Mouse (Mus musculus): Measurements from ENCODE around the gene Supt5.

The Supt5 gene

DNA sequence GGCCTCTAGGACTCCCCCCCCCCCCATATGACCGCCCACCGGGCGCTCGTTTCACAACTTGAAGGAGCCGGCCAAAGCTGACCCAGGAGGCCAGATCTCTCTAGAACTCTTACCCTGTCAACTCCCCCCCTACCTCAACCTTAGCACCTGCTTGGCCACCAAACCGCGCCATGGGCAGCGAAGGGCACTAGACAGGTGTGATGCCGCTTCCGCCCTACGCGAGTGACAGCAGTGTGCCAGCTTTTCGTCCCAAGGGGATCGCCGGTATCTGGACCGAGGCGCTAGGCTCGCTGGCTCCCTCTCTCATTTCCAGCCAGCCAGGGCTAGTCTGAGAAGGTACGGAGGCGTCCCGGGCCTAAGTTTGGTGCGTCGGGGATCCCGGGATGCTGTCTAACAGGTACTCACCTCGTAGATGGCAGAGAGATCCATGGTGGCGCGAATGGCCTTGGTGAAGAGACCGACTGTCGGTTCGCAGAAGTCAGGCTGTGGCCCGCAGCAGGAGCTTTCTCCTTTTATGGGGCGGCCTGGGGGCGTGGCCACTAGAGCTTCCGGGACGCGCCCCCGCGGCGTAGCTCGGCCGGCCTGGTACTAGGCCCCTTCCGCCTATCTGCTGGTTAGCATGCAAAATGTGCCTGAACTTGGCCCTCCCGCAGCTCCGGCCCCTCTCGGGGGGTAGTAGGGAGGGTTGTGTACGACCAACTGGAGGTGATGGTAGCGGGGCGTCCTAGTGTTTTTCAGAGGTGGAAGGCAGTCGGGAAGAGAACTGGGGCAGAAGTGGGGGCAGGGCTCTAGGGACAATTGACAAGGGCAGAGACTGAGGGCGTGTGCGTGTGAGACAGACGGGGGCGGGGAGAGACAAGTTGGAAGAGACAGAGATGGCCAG lies 40.5 kb upstream of the Supt5 start:
- ChIA-PET POLR2A (interaction anchor here (0.6 to 37.0 kb wide), 70 partner anchors 10 to 1183 kb away, joined by 3 to 1116 read pairs (median 3); partner anchors contain the start of genes Med29 (in 3 of the 4), Paf1 (in 3 of the 4), Rps16 (in 3 of the 4) and Supt5 (in 3 of the 4)), CTCF (interaction anchor here in 3 of 4 experiments (0.5 to 1.5 kb wide), 12 partner anchors 12 to 489 kb away, joined by 3 to 13 read pairs (median 3); partner anchors contain the start of genes Dll3 (in 1 of the 3), Med29 (in 1 of the 3), Paf1 (in 1 of the 3) and Rps16 (in 1 of the 3))

DNA sequence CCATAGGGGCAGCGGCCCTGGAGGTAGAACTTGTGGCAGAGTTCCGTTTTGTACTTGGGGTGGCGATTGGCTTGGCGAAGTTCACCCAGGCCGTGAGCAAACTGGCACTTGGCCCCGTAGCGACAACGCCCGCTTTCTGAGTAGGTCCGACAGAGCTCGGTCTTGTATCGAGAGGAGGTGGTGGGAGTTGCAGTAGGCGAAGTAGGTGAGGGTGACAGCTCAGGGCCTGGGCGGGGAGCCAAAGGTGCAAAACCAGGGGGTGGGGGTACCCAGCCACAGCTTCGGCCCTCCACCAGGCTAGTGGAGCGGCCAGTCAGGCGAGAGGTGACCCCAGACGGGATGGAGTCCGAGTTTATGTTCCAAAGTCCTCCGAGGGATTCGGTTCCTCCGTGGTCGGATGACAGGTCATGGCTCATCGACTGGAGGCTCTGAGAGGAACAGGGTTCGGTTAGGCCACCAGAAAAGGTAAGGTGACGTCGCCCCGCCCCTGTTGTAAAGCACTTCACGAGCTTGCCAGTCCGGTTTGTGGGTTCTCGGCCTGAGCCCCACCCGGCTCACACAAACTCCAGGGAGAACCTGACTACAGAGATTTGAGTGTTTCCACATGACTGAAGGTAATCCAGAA lies 39.6 kb upstream of the Supt5 start:
- POLR2A ChIA-PET, result interaction anchor here (0.5 to 37.0 kb wide), 45 partner anchors 9 to 1145 kb away, joined by 3 to 1116 read pairs (median 4); partner anchors contain the start of genes Med29 (in 3 of the 4), Paf1 (in 3 of the 4), Rps16 (in 3 of the 4) and Gmfg (in 2 of the 4)
- CTCF ChIA-PET, result interaction anchor here in 1 of 4 experiments (0.8 to 1.3 kb wide), 6 partner anchors 11 to 87 kb away, joined by 3 to 4 read pairs (median 3); partner anchors contain the start of genes Gmfg and Selenov

DNA sequence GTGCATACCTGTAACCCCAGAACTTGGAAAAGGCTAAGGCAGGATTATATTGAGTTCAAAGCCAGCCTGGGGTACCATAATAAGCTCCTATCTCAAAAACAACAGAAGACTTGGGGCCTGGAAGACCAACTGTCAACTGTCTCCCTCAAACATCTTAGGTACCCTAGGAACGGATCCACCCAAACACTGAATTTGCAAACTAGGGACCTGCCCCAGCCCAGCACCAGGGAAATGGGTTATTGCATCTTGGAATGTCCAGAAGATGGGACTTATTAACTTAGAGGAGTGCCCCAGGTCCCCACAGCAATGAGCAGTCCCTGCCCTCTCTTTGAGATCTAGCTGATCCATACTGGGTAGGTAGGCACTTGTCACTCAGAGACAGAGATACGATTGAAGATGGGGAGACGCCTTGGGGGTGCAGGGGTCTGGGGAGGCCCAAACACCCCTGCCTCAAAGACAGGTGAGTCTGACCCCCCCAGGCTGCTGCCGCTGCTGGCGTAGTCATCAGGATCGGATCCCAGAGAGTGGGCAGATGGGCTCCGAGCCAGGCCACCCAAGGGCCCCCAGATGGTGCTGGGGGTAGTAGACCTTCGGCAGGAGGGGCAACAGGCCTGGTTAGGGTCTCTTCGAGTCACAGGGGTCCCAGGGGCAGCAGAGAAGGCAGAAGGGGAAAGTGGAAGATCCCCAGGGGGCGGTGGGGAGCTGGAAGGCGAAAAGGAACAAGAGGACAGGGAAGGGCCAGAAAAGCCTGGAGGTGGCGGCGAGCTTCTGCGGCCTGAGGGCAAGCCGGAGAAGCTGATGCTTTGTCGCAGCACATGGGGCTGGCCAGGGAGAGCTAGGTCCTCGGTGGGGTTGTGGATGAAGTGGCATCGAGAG lies 38.9 kb upstream of the Supt5 start:
- ChIA-PET POLR2A (interaction anchor here (0.5 to 37.0 kb wide), 26 partner anchors 8 to 453 kb away, joined by 3 to 1116 read pairs (median 4); partner anchors contain the start of genes Med29 (in 3 of the 4), Paf1 (in 3 of the 4), Supt5 (in 3 of the 4) and Rps16 (in 2 of the 4)), CTCF (interaction anchor here in 2 of 4 experiments (1.0 to 3.7 kb wide), 4 partner anchors 10 to 87 kb away, joined by 3 to 11 read pairs (median 4); partner anchors contain the start of genes Gmfg (in 1 of the 2) and Selenov (in 1 of the 2))

DNA sequence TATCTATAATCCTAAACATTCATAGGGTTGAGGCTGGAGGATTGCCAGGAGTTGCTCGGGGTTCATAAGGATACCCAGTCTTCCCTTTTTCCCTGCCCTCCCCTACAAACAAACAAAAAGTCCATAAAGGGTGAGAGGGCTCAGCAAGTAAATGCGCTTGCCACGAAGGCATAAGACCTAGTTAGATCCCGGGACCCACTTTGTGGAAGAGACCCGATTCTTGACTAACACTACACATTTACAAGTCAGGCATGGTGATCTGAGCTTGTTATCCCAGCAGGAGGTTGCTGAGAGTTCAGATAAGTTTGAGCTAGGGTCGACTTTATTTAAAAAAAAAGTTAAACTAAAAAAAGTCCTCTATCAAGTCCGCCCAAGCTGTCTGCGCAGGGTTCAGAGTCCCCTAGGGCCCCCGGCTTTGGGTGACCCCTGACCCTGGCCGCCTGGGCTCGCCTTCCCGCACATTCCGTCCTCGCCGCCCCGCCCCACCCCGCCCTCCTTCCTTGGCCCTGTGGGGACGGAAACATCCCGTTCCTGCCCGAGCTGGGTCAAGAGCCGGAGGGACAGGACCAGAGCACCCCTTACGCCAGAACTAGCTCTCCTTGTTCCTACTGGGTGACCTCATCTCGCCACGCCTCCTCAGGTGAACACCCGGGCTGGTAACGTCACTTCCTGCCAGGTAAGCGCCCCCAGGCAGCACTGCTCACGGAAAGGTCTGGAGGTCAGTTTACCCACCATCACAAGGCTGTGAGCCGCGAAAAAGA lies 37.6 kb upstream of the Supt5 start:
- CTCF ChIA-PET, result interaction anchor here (0.5 to 3.7 kb wide), 16 partner anchors 10 to 1044 kb away, joined by 3 to 12 read pairs (median 5); partner anchors contain the start of genes Gmfg (in 1 of the 4), Med29 (in 1 of the 4), Paf1 (in 1 of the 4) and Selenov (in 1 of the 4)
- POLR2A ChIA-PET, result interaction anchor here (0.5 to 37.0 kb wide), 48 partner anchors 9 to 1393 kb away, joined by 3 to 1116 read pairs (median 4); partner anchors contain the start of genes Med29 (in 3 of the 4), Paf1 (in 3 of the 4), Rps16 (in 3 of the 4) and Supt5 (in 3 of the 4)

DNA sequence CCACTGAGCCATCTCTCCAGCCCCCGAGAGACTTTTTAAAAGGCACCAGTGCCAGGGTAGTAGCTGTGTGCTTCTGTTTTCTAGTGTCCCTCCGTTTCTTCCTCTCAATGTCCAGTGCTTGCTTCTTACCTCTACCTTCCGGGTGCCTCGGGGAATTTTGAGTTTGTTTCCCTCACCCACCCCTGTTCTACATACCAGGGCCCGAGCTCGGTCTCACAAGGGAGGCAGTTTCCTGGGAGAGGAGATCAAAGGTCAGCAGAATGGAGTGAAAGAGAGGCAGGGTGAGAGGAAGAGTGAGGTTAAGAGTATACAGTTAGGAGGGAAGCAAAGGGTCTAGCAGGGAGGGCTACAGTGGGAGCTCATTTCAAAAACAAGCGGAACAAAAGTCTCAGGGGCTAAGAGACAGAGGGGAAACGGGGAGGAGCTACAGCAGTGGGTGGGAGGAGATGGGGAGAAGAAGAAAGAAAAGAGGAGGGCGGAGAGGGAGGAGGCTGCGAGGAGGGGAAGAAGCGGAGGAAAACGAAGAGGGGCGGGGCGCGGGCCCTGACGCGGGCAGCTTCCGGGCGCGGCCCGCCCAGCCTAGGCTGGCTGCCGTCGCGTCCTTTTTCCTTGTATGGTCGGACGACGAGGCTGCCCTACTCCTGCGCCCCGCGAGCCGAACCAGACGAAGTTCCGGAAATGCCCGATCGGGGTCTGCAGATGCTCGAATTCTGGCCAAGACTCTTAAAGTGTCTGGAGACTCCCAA lies 36.8 kb upstream of the Supt5 start:
- CTCF ChIA-PET, result interaction anchor here (0.5 to 3.7 kb wide), 13 partner anchors 9 to 1043 kb away, joined by 3 to 12 read pairs (median 6); partner anchors contain the start of genes Eid2 (in 1 of the 4), Gmfg (in 1 of the 4), Med29 (in 1 of the 4) and Paf1 (in 1 of the 4)
- POLR2A ChIA-PET, result interaction anchor here (0.6 to 37.0 kb wide), 40 partner anchors 15 to 858 kb away, joined by 3 to 1116 read pairs (median 5); partner anchors contain the start of genes Med29 (in 3 of the 4), Paf1 (in 3 of the 4), Rps16 (in 3 of the 4) and Supt5 (in 3 of the 4)

DNA sequence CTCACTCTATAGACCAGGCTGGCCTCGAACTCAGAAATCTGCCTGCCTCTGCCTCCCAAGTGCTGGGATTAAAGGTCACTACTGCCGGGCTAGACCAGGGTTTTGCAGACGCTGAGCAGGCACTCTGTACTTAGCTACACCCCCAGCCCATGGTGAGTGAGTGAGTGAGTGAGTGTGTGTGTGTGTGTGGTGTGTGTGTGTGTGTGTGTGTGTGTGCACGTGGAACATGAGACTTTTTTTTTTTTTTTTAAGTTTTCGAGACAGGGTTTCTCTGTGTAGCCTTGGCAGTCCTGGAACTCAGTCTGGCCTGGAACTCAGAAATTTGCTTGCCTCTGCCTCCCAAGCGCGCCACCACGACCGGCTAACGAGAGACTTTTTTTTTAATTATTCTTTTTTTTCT lies 36.1 kb upstream of the Supt5 start:
- POLR2A ChIA-PET, result interaction anchor here in 3 of 4 experiments (0.7 to 37.0 kb wide), 22 partner anchors 16 to 859 kb away, joined by 3 to 1116 read pairs (median 5); partner anchors contain the start of genes Med29 (in 3 of the 3), Paf1 (in 3 of the 3), Rps16 (in 3 of the 3) and Pak4 (in 2 of the 3)
- CTCF ChIA-PET, result interaction anchor here in 2 of 4 experiments (1.1 to 3.7 kb wide), 7 partner anchors 10 to 153 kb away, joined by 3 to 12 read pairs (median 10); partner anchors contain the start of genes Gmfg (in 1 of the 2) and Selenov (in 1 of the 2)

DNA sequence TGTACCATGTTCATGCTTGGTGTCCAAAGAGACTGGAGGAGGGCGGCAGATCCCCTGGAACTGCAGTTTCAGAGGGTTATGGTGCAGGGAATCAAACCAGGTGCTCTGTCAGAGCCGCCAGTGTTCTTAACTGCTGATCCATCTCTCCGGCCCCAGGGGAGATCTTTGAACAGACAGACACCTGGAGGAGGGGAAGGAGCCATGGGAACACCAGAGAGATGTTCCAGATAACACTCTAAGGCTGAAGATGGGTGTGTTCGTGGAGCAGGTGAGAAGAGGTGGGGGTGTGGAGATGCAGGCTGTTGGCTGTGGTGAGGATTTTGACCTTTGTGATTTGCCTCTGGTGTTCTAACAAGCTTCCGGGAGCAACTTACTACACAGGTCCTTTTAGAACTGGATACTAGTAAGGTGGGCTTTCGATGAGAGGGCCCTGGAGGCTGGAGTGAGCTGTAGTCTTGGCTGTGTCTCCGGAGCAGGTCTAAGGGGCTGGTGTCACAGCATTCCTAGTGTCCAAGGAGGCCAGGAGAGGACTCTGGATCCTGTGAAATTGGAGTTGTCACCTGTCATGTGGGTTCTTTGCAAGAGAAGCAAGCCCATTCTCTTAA lies 35.4 kb upstream of the Supt5 start:
- ChIA-PET POLR2A (interaction anchor here in 3 of 4 experiments (1.9 to 37.0 kb wide), 9 partner anchors 17 to 224 kb away, joined by 5 to 1116 read pairs (median 148); partner anchors contain the start of genes Med29 (in 3 of the 3), Paf1 (in 3 of the 3), Rps16 (in 3 of the 3) and Supt5 (in 2 of the 3)), CTCF (interaction anchor here in 3 of 4 experiments (0.6 to 3.7 kb wide), 6 partner anchors 12 to 442 kb away, joined by 3 to 11 read pairs (median 6); no protein-coding TSS in a partner anchor)

DNA sequence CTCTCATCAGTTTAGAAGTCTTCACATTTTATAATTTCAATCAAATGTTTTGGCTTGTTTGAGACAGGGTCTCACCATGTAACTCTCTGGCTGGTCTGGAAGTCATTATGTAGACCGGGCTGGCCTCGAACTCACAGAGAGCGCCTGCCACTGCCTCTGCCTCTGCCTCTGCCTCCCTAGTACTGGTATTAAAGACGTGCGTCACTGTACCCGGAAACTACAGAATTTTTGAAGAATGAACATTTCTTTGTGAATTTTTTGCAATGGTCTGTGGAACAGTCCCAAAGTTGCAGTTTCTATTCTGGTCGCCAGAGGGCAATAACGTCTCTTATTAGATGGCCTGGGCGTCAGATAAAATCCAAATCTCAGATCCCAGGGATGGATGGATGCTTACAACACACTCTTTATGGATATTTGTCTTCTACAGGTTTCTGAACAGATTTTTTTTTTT lies 34.6 kb upstream of the Supt5 start:
- ChIA-PET POLR2A (interaction anchor here in 3 of 4 experiments (0.6 to 37.0 kb wide), 7 partner anchors 9 to 437 kb away, joined by 3 to 1116 read pairs (median 4); partner anchors contain the start of genes Med29 (in 3 of the 3), Paf1 (in 3 of the 3), Rps16 (in 1 of the 3) and Supt5 (in 1 of the 3)), CTCF (interaction anchor here in 2 of 4 experiments (0.6 to 1.0 kb wide), 4 partner anchors 15 to 443 kb away, joined by 3 read pairs; partner anchors contain the start of gene Rps16 (in 1 of the 2))

DNA sequence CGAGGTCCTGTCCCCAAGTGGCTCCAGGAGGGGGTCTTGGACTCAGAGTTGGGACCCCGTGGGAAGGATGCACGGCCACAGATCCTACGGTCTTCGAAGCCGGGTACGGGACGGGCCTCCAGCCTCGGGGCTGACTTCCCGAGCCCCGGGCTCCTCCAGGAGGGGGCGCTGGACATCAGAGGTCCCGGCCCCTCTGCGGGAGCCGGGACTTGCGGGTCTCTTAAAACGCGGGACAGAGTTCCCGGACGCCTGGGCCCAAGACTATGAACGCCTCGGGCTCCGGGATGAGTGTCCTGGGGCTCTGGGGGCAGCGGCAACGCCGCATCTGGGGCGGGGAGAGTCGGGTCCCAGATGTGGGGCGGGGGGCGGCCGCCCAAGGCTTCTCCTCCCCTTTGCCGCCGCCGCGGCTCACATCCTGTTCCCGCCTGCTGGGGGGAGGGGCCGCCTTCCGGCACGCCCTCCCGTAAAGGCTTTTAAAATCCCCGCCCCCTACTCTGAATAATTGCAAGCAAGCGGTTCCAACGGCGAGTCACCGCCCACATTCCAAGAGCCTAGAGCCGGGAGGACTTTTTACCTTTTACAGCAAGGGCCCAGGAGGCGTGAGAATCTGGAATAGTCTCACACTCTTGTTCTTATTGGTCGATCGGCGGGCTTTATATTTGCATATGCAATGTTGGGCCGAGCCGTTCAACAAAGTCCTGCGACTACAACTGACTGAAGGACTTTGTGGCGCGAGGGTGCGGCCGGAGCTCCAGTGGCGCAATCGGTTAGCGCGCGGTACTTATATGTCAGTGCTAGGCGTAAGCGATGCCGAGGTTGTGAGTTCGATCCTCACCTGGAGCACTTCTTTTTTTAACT lies 33.9 kb upstream of the Supt5 start, which contains the start of gene Plekhg2:
Gene Plekhg2 (minus strand): TSS at position 349 of the 858 bp plus-strand sequence.
- ChIA-PET POLR2A (interaction anchor here in 3 of 4 experiments (0.6 to 37.0 kb wide), 7 partner anchors 9 to 438 kb away, joined by 3 to 1116 read pairs (median 4); partner anchors contain the start of genes Med29 (in 3 of the 3), Paf1 (in 3 of the 3), Rps16 (in 1 of the 3) and Supt5 (in 1 of the 3)), CTCF (interaction anchor here in 2 of 4 experiments (0.7 to 1.0 kb wide), 2 partner anchors 14 to 22 kb away, joined by 3 read pairs; partner anchors contain the start of gene Rps16 (in 1 of the 2))

DNA sequence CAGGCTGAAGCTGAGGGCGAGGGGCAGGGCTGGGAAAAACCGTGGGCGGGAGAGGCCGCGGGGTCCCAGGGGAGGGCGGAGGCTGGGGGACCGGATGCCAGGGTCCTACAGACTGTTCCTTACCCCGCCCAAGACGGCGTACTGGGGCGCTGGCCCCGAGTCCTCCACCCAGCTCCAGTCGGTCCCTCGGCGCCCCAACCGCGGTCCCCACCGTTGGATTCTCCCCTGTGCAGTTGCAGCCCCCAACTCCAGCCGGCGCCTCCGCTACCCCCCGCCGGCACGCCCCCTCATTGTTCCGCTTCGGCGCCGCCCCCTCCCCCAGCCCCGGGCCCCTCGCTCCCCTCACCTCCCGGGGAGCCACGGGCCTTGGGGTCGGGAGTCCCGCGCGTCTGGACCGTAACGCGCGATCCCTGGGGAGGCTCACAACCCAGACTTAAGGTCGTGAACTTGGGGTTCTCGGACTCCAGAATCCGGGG lies 33.0 kb upstream of the Supt5 start:
- POLR2A ChIA-PET, result interaction anchor here (0.6 to 50.6 kb wide), 14 partner anchors 9 to 226 kb away, joined by 3 to 1116 read pairs (median 3); partner anchors contain the start of genes Rps16 (in 3 of the 4), Med29 (in 2 of the 4), Paf1 (in 2 of the 4) and Supt5 (in 2 of the 4)
- CTCF ChIA-PET, result interaction anchor here in 2 of 4 experiments (0.6 to 1.5 kb wide), 2 partner anchors 12 to 198 kb away, joined by 5 to 6 read pairs; no protein-coding TSS in a partner anchor

DNA sequence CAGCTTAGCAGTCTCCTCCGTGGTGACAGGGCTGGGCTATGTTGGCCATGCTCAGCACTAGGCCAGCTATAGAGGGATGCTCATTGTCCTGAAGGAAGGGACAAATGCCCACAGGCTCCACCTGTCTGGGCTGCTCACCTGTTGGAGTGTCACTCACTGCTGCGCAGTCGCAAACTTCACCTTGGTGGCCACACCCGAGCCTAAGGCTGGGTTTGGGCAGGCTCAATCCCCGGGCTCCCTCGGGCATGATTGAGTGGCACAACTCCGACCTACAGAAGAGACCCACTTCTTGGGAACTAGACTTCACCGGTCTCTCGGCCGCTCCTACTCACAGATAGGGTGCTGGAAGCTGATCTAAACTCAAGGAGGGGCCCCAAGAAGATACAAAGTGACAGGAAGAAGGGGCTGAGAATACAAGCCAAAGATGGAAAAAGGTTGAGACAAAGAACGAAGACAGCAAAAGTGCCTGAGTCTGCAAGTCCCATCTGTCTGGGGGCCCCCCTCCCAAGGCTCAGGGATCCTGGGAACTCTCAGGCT lies 32.5 kb upstream of the Supt5 start:
- POLR2A ChIA-PET, result interaction anchor here (0.6 to 50.6 kb wide), 14 partner anchors 9 to 227 kb away, joined by 3 to 1116 read pairs (median 3); partner anchors contain the start of genes Rps16 (in 3 of the 4), Med29 (in 2 of the 4), Paf1 (in 2 of the 4) and Supt5 (in 2 of the 4)
- CTCF ChIA-PET, result interaction anchor here in 2 of 4 experiments (0.6 to 1.5 kb wide), 3 partner anchors 11 to 199 kb away, joined by 3 to 6 read pairs (median 5); no protein-coding TSS in a partner anchor

DNA sequence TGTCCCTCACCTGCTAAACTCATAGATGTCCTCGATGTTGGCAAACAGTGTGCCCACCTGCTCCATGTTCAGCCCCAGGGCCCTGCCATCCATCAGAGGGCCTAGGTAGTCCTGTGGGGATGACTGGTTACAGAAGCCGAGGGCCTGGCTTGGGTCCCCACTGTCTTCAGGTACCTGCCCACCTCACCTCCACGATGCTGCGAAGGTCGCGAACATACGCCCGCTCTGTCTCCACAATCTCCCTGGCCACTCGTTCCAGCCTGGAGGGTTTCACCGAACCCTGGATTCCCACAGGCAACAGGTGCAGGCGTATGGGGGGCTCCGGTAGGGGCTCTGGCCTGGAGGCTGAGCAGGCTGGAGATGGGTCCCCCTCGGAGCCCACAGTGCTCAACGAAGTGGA lies 31.5 kb upstream of the Supt5 start:
- ChIA-PET POLR2A (interaction anchor here in 2 of 4 experiments (1.3 to 50.6 kb wide), 6 partner anchors 8 to 37 kb away, joined by 3 to 1116 read pairs (median 310); partner anchors contain the start of genes Med29 (in 2 of the 2), Paf1 (in 2 of the 2), Rps16 (in 2 of the 2) and Plekhg2 (in 1 of the 2)), CTCF (interaction anchor here in 2 of 4 experiments (0.6 to 1.5 kb wide), 3 partner anchors 10 to 70 kb away, joined by 3 to 6 read pairs (median 4); no protein-coding TSS in a partner anchor)
